Mouse (Mus musculus) WW6 (cell line): ENCODE results near the gene Ddn.

Experiments
- DNase-seq: peaks from one replicate; pipeline ENCODE4 v3.0.0-alpha.2; 2013; ENCODE audit warnings: low read depth, low spot score

Ddn gene

GRCm38 (mm10) chr15:98797835-98798492, 11.3 kb downstream of the Ddn start:
- DNase-seq, result no peak

GRCm38 (mm10) chr15:98796803-98797595, 12.3 kb downstream of the Ddn start:
- DNase-seq, result no peak

GRCm38 (mm10) chr15:98793141-98793698, 16.1 kb downstream of the Ddn start:
- DNase-seq, result no peak

GRCm38 (mm10) chr15:98792233-98793020, 16.9 kb downstream of the Ddn start:
- DNase-seq, result no peak

- DNase-seq, result no peak
Observed at GRCm38 (mm10) chr15:98791771-98792170, 17.5 kb downstream of the Ddn start.

GRCm38 (mm10) chr15:98791221-98791620, 18.1 kb downstream of the Ddn start:
- DNase-seq, result no peak

GRCm38 (mm10) chr15:98790761-98791160, 18.5 kb downstream of the Ddn start:
- DNase-seq, result no peak

- DNase-seq, result no peak
Observed at GRCm38 (mm10) chr15:98789661-98790535, 19.4 kb downstream of the Ddn start, which contains the start of gene Wnt1. Wnt1 (plus strand) TSS chr15:98789857.

GRCm38 (mm10) chr15:98788972-98789660, 20.2 kb downstream of the Ddn start:
- DNase-seq, result no peak

GRCm38 (mm10) chr15:98787930-98788329, 21.4 kb downstream of the Ddn start:
- DNase-seq, result no peak

- no peak for DNase-seq
Observed at GRCm38 (mm10) chr15:98785744-98786143, 23.5 kb downstream of the Ddn start.

GRCm38 (mm10) chr15:98781166-98781565, 28.1 kb downstream of the Ddn start:
- no peak for DNase-seq

- DNase-seq, result no peak
Observed at GRCm38 (mm10) chr15:98780573-98780972, 28.7 kb downstream of the Ddn start.

GRCm38 (mm10) chr15:98780075-98780474, 29.2 kb downstream of the Ddn start:
- DNase-seq, result no peak

GRCm38 (mm10) chr15:98778806-98779205, 30.5 kb downstream of the Ddn start:
- DNase-seq, result no peak

- no peak for DNase-seq
Observed at GRCm38 (mm10) chr15:98778191-98778770, 31.0 kb downstream of the Ddn start.

- no peak for DNase-seq
Observed at GRCm38 (mm10) chr15:98777762-98778161, 31.5 kb downstream of the Ddn start, which contains the start of gene Wnt10b. Wnt10b (minus strand) TSS chr15:98778150.

GRCm38 (mm10) chr15:98777005-98777616, 32.2 kb downstream of the Ddn start:
- no peak for DNase-seq

- DNase-seq, result no peak
Observed at GRCm38 (mm10) chr15:98776280-98777004, 32.8 kb downstream of the Ddn start.
